Mouse (Mus musculus): ENCODE results near the gene Cyp2b13. TPM values are rescaled to one million over a fixed set of nuclear protein-coding genes. Genes with fewer than 3 reads are reported as not detected.
"Not testable (repeated sequence)": the region's sequence is repeated elsewhere in the genome, so short reads cannot be mapped to it uniquely, and the experiment has no call there.

Gene Cyp2b13
- not detected for total RNA-seq (2021)

DNA sequence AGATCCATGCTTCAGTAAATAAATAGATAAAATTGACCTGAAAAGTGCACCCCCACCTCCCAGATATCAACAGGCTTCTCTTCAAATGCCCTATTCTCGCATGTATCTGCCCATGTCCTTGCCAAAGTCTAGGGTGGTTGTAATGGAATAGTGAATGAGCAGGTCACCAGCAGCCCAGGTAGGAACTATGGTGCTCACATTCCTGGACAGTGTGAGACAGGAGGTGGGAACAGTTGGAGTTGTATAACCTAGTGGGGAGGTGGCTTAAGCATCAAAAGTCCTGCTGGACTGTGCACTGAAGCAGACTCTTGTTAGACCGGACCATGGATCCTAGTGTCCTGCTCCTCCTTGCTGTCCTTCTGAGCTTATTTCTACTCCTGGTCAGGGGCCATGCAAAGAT lies at the start of gene Cyp2b13:
Gene Cyp2b13 (plus strand): TSS at position 301 of the 400 bp plus-strand sequence.
- intact Hi-C loops (cut with DNase I); DNase-seq (ENCODE audit: low spot score in 2 of 2): not testable (repeated sequence)

DNA sequence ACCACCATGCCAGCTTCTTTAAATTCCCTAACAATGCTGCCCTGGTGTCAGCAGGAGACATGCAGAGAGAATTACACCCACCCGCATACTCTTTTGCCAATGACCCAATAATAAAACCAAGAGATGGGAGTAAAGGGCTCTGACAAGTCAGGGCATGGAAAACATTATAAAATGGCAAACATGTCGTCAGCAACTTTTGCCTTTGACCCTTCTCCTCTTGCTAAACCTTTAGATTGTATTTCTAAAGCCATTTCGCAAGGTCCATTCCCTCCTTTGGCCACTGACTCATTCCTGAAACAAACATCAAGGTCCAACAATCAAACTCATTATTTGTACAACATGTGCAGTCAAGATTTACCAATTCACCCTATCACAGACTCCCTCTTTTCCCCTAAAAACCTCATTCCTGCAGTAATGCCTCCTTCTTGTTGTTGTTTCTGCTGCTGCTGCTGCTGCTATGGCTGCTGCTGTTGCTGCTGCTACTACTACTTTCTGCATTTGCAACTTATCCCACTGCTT lies 41.4 kb upstream of the Cyp2b13 start:
- intact Hi-C loops (cut with DNase I) = not testable (repeated sequence)

DNA sequence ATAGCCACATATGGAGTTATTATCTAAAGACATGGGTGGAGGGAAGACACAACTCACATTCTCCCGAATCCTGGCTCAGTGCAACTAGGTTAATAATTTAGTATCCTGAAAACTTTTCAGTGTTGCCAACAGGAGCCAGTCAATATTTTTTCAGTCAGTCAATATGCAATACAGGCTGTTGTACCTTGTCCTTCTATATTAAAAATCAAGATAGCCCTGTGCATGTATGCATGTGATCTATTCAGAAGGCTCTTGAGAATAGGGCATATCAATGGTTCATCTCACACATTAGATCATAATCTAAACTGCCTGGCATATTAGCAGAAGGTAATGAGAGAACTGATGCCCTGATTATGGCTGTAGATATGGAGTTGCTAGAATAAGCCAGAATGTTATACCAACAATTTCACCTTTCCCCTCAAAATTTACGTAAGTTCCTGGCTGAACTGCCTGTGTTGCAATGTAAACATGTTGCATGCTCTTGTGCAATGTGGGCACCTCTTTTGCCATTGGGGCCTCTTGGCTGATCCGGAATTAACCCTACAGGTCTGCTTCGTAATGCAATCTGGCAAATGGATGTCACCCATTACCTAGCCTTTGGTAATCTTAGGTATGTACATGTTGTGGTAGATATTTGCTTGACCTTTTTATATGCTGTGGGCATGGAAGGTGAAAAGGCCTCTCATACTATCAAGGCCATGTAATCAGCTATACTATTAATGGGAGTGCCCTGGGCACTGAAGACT lies 6.2 kb upstream of the Cyp2b13 start:
- intact Hi-C loops (cut with DNase I); DNase-seq (ENCODE audit: low spot score in 2 of 2): not testable (repeated sequence)

More for the DNA sequence above, 41.4 kb upstream of the Cyp2b13 start:
- not testable (repeated sequence) for DNase-seq (ENCODE audit: low spot score in 2 of 2)

GRCm38 (mm10) chr7:26071677-26072076 lies 10.4 kb downstream of the Cyp2b13 start:
- intact Hi-C loops (cut with DNase I) = not testable (repeated sequence)

GRCm38 (mm10) chr7:26082595-26082994 lies 21.3 kb downstream of the Cyp2b13 start:
- intact Hi-C loops (cut with DNase I) = loop anchor here (2.0 kb wide), 1 partner anchor 100 kb away; no protein-coding TSS in a partner anchor
- no peak for DNase-seq (ENCODE audit: low spot score in 2 of 2)

More at GRCm38 (mm10) chr7:26071677-26072076, 10.4 kb downstream of the Cyp2b13 start:
- DNase-seq (ENCODE audit: low spot score in 2 of 2) = not testable (repeated sequence)

GRCm38 (mm10) chr7:26087391-26087790 lies 26.1 kb downstream of the Cyp2b13 start:
- no peak for DNase-seq (ENCODE audit: low spot score in 2 of 2)
- intact Hi-C loops (cut with DNase I) = no loop called here

- intact Hi-C loops (cut with DNase I) = loop anchor here (2.0 kb wide), 1 partner anchor 172 kb away; no protein-coding TSS in a partner anchor
- DNase-seq (ENCODE audit: low spot score in 2 of 2) = not testable (repeated sequence)
Measured at GRCm38 (mm10) chr7:26088578-26088977, 27.3 kb downstream of the Cyp2b13 start.

DNA sequence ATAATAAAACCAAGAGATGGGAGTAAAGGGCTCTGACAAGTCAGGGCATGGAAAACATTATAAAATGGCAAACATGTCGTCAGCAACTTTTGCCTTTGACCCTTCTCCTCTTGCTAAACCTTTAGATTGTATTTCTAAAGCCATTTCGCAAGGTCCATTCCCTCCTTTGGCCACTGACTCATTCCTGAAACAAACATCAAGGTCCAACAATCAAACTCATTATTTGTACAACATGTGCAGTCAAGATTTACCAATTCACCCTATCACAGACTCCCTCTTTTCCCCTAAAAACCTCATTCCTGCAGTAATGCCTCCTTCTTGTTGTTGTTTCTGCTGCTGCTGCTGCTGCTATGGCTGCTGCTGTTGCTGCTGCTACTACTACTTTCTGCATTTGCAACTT lies 78.3 kb downstream of the Cyp2b13 start:
- intact Hi-C loops (cut with DNase I); DNase-seq (ENCODE audit: low spot score in 2 of 2): not testable (repeated sequence)

GRCm38 (mm10) chr7:26143657-26144056 lies 82.4 kb downstream of the Cyp2b13 start:
- DNase-seq (ENCODE audit: low spot score in 2 of 2); intact Hi-C loops (cut with DNase I): not testable (repeated sequence)

Other genes with a start within 250 kb of the Cyp2b13 start
- 1 to 10 TPM; 1.6 to 4.9 TPM for gene Cyp2s1, start 244.6 kb upstream of the Cyp2b13 start, total RNA-seq (2021)
- under 1 TPM; 0.23 to 0.48 TPM for gene Cyp2b10, start 163.9 kb upstream of the Cyp2b13 start, total RNA-seq (2021)
- gene Cyp2b9, start 111.9 kb downstream of the Cyp2b13 start, total RNA-seq (2021) = not detected
- not detected for gene Vmn1r184, start 198.8 kb downstream of the Cyp2b13 start, total RNA-seq (2021)
- not detected for gene Cyp2a4, start 245.7 kb downstream of the Cyp2b13 start, total RNA-seq (2021)